ENCODE assay signal across 7 mouse cellular contexts in the genomic region with DNA sequence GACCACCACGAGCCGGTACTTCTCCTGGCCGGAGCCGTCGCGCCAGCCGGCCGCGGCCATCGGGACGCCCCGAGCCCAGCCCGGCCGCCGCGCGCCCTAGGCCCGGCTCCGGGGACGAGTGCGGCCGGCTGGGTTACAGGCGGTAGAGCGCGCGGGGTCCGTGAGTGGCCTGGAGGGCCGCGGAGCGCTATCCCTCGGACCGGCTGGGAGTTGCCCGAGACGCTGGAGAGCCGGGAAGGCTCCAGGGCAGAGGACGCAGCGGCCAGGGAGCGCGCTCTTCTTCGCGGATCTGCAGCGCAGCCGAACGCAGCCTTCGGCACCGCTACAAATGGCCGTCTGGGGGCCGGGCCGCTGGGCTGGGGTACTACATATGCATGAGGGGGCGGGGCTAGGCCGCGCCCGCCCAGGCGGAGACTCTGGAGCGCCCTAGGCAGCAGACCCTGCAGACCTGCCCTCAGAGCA. TPM values are rescaled to one million over a fixed set of nuclear protein-coding genes. Genes with fewer than 3 reads are reported as not detected.
DNase-seq lines count a peak whose midpoint lies in the region; ATAC-seq and TF ChIP-seq lines count a peak whose summit lies in the region.

A gene (minus strand): TSS at position 338 of the 462 bp plus-strand sequence.

- H3K4me2 ChIP-seq in embryonic facial prominence, embryonic 14.5 days (ENCODE audit: low read depth, low read length): peak within 1 kb of the TSS; percentile 85
- peak within 1 kb of the TSS; percentile 70 for H3K4me2 ChIP-seq in kidney, embryonic 14.5 days (replicated peaks; ENCODE audit: low read depth, low read length)
- peak within 1 kb of the TSS; percentile 82 for H3K4me2 ChIP-seq in limb, embryonic 14.5 days (replicated peaks; ENCODE audit: low read depth, low read length, severe bottlenecking)
- H3K4me2 ChIP-seq in midbrain, postnatal 0 days (ENCODE audit: low read depth, low read length, poor library complexity, severe bottlenecking): peak within 1 kb of the TSS; percentile 83

- no peaks in the 10 kb centered on the region for H3K9me3 ChIP-seq in embryonic facial prominence, embryonic 14.5 days (ENCODE audit: control insufficient read depth, low read length)
- no peaks in the 10 kb centered on the region for H3K9me3 ChIP-seq in heart, embryonic 10.5 days
- H3K9me3 ChIP-seq in kidney, embryonic 14.5 days (ENCODE audit: control insufficient read depth, low read length): no peaks in the 10 kb centered on the region
- no peaks in the 10 kb centered on the region for H3K9me3 ChIP-seq in limb, embryonic 14.5 days (ENCODE audit: control insufficient read depth, low read length)
- no peaks in the 10 kb centered on the region for H3K9me3 ChIP-seq in midbrain, postnatal 0 days (ENCODE audit: low read length)

- H3K4me3 ChIP-seq in embryonic facial prominence, embryonic 14.5 days (ENCODE audit: low read depth, low read length): peak within 1 kb of the TSS; percentile 78
- peak within 1 kb of the TSS; percentile 96 for H3K4me3 ChIP-seq in heart, embryonic 10.5 days
- H3K4me3 ChIP-seq in kidney, embryonic 14.5 days (ENCODE audit: low read length): peak within 1 kb of the TSS; percentile 83
- H3K4me3 ChIP-seq in limb, embryonic 14.5 days (replicated peaks; ENCODE audit: low read length): peak within 1 kb of the TSS; percentile 78
- peak within 1 kb of the TSS; percentile 89 for H3K4me3 ChIP-seq in midbrain, postnatal 0 days (ENCODE audit: low read depth, low read length)

- 0 out of 2 replicates have a peak, but pooled peaks have one; percentile 1 for TF ChIP-seq CTCF in midbrain, postnatal 0 days (IDR thresholded peaks at IDR 0.05)

- H3K36me3 ChIP-seq in embryonic facial prominence, embryonic 14.5 days (ENCODE audit: control insufficient read depth, insufficient read depth, low read length): no peaks in the 10 kb centered on the region
- H3K36me3 ChIP-seq in heart, embryonic 10.5 days: 0 out of 2 replicates have a peak, but pooled peaks cover 5% of the 10 kb centered on the region
- no peaks in the 10 kb centered on the region for H3K36me3 ChIP-seq in kidney, embryonic 14.5 days (ENCODE audit: control insufficient read depth, insufficient read depth, low read length)
- H3K36me3 ChIP-seq in limb, embryonic 14.5 days (ENCODE audit: control insufficient read depth, insufficient read depth, low read length): no peaks in the 10 kb centered on the region
- no peaks in the 10 kb centered on the region for H3K36me3 ChIP-seq in midbrain, postnatal 0 days (ENCODE audit: insufficient read depth, low read length)

- peak; percentile 95 for TF ChIP-seq POLR2A in limb, embryonic 14.5 days (IDR thresholded peaks at IDR 0.05; ENCODE audit: borderline replicate concordance, extremely low read depth, insufficient read depth, insufficient read length)

- WGBS in embryonic facial prominence, embryonic 14.5 days: 0% methylated on average over 30 of the region's 55 CpGs
- under 1% methylated on average over 55 of the region's 55 CpGs for WGBS in heart, embryonic 10.5 days
- WGBS in kidney, embryonic 14.5 days: under 1% methylated on average over 52 of the region's 55 CpGs
- 6% methylated on average over 33 of the region's 55 CpGs for WGBS in limb, embryonic 14.5 days
- WGBS in midbrain, postnatal 0 days: under 1% methylated on average over 52 of the region's 55 CpGs

- H3K27me3 ChIP-seq in embryonic facial prominence, embryonic 14.5 days (replicated peaks; ENCODE audit: control insufficient read depth, insufficient read depth, low read length): no peaks in the 10 kb centered on the region
- no peaks in the 10 kb centered on the region for H3K27me3 ChIP-seq in heart, embryonic 10.5 days (ENCODE audit: insufficient read depth, poor library complexity, severe bottlenecking)
- no peaks in the 10 kb centered on the region for H3K27me3 ChIP-seq in kidney, embryonic 14.5 days (ENCODE audit: control insufficient read depth, insufficient read depth, low read length)
- no peaks in the 10 kb centered on the region for H3K27me3 ChIP-seq in limb, embryonic 14.5 days (ENCODE audit: control insufficient read depth, insufficient read depth, low read length)
- H3K27me3 ChIP-seq in midbrain, postnatal 0 days (ENCODE audit: insufficient read depth, low read length): no peaks in the 10 kb centered on the region

- H3K27ac ChIP-seq in embryonic facial prominence, embryonic 14.5 days (replicated peaks; ENCODE audit: low read depth, low read length): peak within 1 kb of the TSS; percentile 88
- peak within 1 kb of the TSS; percentile 98 for H3K27ac ChIP-seq in heart, embryonic 10.5 days
- H3K27ac ChIP-seq in kidney, embryonic 14.5 days (ENCODE audit: low read depth, low read length): peak within 1 kb of the TSS; percentile 96
- H3K27ac ChIP-seq in limb, embryonic 14.5 days (replicated peaks; ENCODE audit: low read depth, low read length): peak within 1 kb of the TSS; percentile 73
- peak within 1 kb of the TSS; percentile 87 for H3K27ac ChIP-seq in midbrain, postnatal 0 days (ENCODE audit: low read depth, low read length)

- peak; percentile 93 to 96 for DNase-seq in adrenal gland, postnatal 36 days
- DNase-seq in embryonic facial prominence, embryonic 14.5 days (ENCODE audit: low spot score): peak; percentile 94
- peak; percentile 93 for DNase-seq in heart, embryonic 10.5 days (ENCODE audit: low spot score)
- DNase-seq in limb, embryonic 14.5 days (ENCODE audit: low spot score): peak; percentile 90
- peak; percentile 89 for DNase-seq in midbrain, postnatal 0 days (ENCODE audit: low spot score)
- DNase-seq in spleen, postnatal 14 days (ENCODE audit: low spot score in 2 of 2): peak; percentile 60 to 72

- ATAC-seq in embryonic facial prominence, embryonic 14.5 days (ENCODE audit: low read depth): peak; percentile 98
- ATAC-seq in kidney, embryonic 14.5 days (ENCODE audit: low FRiP score, low TSS enrichment): peak; percentile 99
- peak; percentile 97 for ATAC-seq in limb, embryonic 14.5 days (ENCODE audit: low FRiP score, low read depth)
- peak; percentile 99 for ATAC-seq in midbrain, postnatal 0 days (ENCODE audit: low FRiP score)

- peak within 1 kb of the TSS; percentile 79 for H3K9ac ChIP-seq in embryonic facial prominence, embryonic 14.5 days (ENCODE audit: low read depth, low read length)
- H3K9ac ChIP-seq in kidney, embryonic 14.5 days (ENCODE audit: low read depth, low read length): peak within 1 kb of the TSS; percentile 88
- peak within 1 kb of the TSS; percentile 79 for H3K9ac ChIP-seq in limb, embryonic 14.5 days (ENCODE audit: low read depth, low read length, severe bottlenecking)
- peak within 1 kb of the TSS; percentile 85 for H3K9ac ChIP-seq in midbrain, postnatal 0 days (replicated peaks; ENCODE audit: low read length, poor library complexity, severe bottlenecking)

- H3K4me1 ChIP-seq in embryonic facial prominence, embryonic 14.5 days (ENCODE audit: control insufficient read depth, insufficient read depth, low read length): peaks cover 8% of the 10 kb centered on the region
- H3K4me1 ChIP-seq in heart, embryonic 10.5 days: peaks cover 23% of the 10 kb centered on the region
- no peaks in the 10 kb centered on the region for H3K4me1 ChIP-seq in kidney, embryonic 14.5 days (ENCODE audit: control insufficient read depth, insufficient read depth, low read length)
- peaks cover 11% of the 10 kb centered on the region for H3K4me1 ChIP-seq in limb, embryonic 14.5 days (ENCODE audit: control insufficient read depth, insufficient read depth, low read length)
- H3K4me1 ChIP-seq in midbrain, postnatal 0 days (ENCODE audit: insufficient read depth, low read length): 0 out of 2 replicates have a peak, but pooled peaks cover 4% of the 10 kb centered on the region

RNA-seq across cellular contexts. Expression of the gene that starts here (rescaled TPM):
- 10 to 100 TPM; 27.5 to 39.3 TPM for total RNA-seq in adrenal gland, postnatal 36 days (2021)
- polyA plus RNA-seq in embryonic facial prominence, embryonic 14.5 days (2014; fragmentation: Nextera tagmentation; extraction: Ambion mirVana): 32.3 and 39.0 TPM in 2 replicates
- polyA plus RNA-seq in heart, embryonic 10.5 days (2016; fragmentation: Nextera tagmentation; extraction: Ambion mirVana): 51.8 and 57.5 TPM in 2 replicates
- 35.2 and 46.4 TPM in 2 replicates for polyA plus RNA-seq in kidney, embryonic 14.5 days (2014; fragmentation: Nextera tagmentation; extraction: Ambion mirVana)
- polyA plus RNA-seq in limb, embryonic 14.5 days (2012; rRNA removed): 21.6 and 23.2 TPM in 2 replicates
- polyA plus RNA-seq in limb, embryonic 14.5 days (2014; fragmentation: Nextera tagmentation; extraction: Ambion mirVana): 25.4 and 29.4 TPM in 2 replicates
- 41.3 and 58.7 TPM in 2 replicates for total RNA-seq in midbrain, postnatal 0 days (2014; rRNA removed)
- 21.4 and 22.5 TPM in 2 replicates for polyA plus RNA-seq in midbrain, postnatal 0 days (2015; fragmentation: Nextera tagmentation; extraction: Ambion mirVana)

Comparison
In these comparisons a context has a peak if more than half of its experiments do, and no peak if none do; other contexts are left out.
1. Peak in every context shown above with its lines: DNase-seq, ATAC-seq, H3K4me3 ChIP-seq and H3K27ac ChIP-seq.